Mouse (Mus musculus) ES-Bruce4 (cell line): ENCODE results near the gene Adora2a. TPM values are rescaled to one million over a fixed set of nuclear protein-coding genes. Genes with fewer than 3 reads are reported as not detected.

ENCODE experiments used
- H3K27ac ChIP-seq: 2 replicates; pipeline ENCODE4 v1.5.1; 2012; ENCODE audit warnings: low read length, inconsistent platforms; ENCODE audit not compliant: insufficient read depth
- H3K27me3 ChIP-seq: 2 replicates; pipeline ENCODE4 v1.6.1; 2012; ENCODE audit warnings: mild to moderate bottlenecking, low read length, inconsistent platforms; ENCODE audit not compliant: control insufficient read depth, poor library complexity, insufficient read depth, severe bottlenecking
- H3K36me3 ChIP-seq: 2 replicates; pipeline ENCODE4 v1.6.1; 2012; ENCODE audit warnings: inconsistent platforms, mild to moderate bottlenecking, low read length, moderate library complexity; ENCODE audit not compliant: control insufficient read depth, poor library complexity, insufficient read depth, severe bottlenecking
- H3K4me1 ChIP-seq: one replicate; pipeline ENCODE4 v1.8.1; 2011; ENCODE audit warnings: low read length; ENCODE audit not compliant: control insufficient read depth, insufficient read depth
- H3K4me3 ChIP-seq: 2 replicates; pipeline ENCODE4 v1.5.1; 2011; ENCODE audit warnings: low read depth, mild to moderate bottlenecking, low read length
- H3K9ac ChIP-seq: 2 replicates; pipeline ENCODE4 v1.6.1; 2012; ENCODE audit warnings: low read depth, mild to moderate bottlenecking, inconsistent platforms; ENCODE audit not compliant: poor library complexity, severe bottlenecking
- H3K9me3 ChIP-seq: replicated peaks from 2 replicates; pipeline ENCODE4 v1.6.1; 2012; ENCODE audit warnings: mild to moderate bottlenecking, low read length, inconsistent platforms; ENCODE audit not compliant: control insufficient read depth, poor library complexity, insufficient read depth, severe bottlenecking
- CTCF ChIP-seq: IDR thresholded peaks from one replicate; pipeline ENCODE4 v1.8.1; 2011; ENCODE audit warnings: low read depth, low read length
- EP300 ChIP-seq: IDR thresholded peaks from 2 replicates; pipeline ENCODE4 v1.6.1; 2011; ENCODE audit warnings: low read depth, low read length; ENCODE audit not compliant: insufficient read depth
- POLR2A ChIP-seq: IDR thresholded peaks from one replicate; pipeline ENCODE4 v1.8.1; 2011; ENCODE audit warnings: low read length; ENCODE audit not compliant: insufficient read depth
- polyA plus RNA-seq: library from polyadenylated mRNA; stranded (reverse); fragments of >200 nt; gene quantifications from 2 replicates; pipeline ENCODE4 v1.2.4, GENCODE M21; 2011; ENCODE audit warnings: low read depth; ENCODE audit not compliant: missing spikeins, insufficient read depth, insufficient read length

The Adora2a gene
- 0.22 and 0.43 TPM in 2 replicates for polyA plus RNA-seq

GRCm38 (mm10) chr10:75316872-75316907, at the start of gene Adora2a:
Gene Adora2a, plus strand, starts transcription at chr10:75316877.
- Histone ChIP-seq H3K9ac (peak within 1 kb of the TSS; percentile 44), H3K4me1 (no peaks in the 10 kb centered on the region), H3K4me3 (peak within 1 kb of the TSS; percentile 54), H3K27ac (no peak within 1 kb of the TSS), H3K36me3 (no peaks in the 10 kb centered on the region), H3K9me3 (no peaks in the 10 kb centered on the region), H3K27me3 (peaks cover 8% of the 10 kb centered on the region)
- TF ChIP-seq EP300 (no peak), POLR2A (no peak), CTCF (no peak)

- no peak overlapping the region for H3K9ac ChIP-seq
- no peak overlapping the region for H3K4me3 ChIP-seq
- H3K4me1 ChIP-seq, result peaks cover 3% of the 10 kb centered on the region
- no peaks in the 10 kb centered on the region for H3K9me3 ChIP-seq
- no peak overlapping the region for H3K27ac ChIP-seq
- TF ChIP-seq CTCF (no peak), POLR2A (no peak), EP300 (no peak)
- H3K27me3 ChIP-seq, result no peaks in the 10 kb centered on the region
- H3K36me3 ChIP-seq, result peaks cover 5% of the 10 kb centered on the region; the same call in 1 of the 2 replicates
Observed at GRCm38 (mm10) chr10:75273020-75273419, 43.7 kb upstream of the Adora2a start.

GRCm38 (mm10) chr10:75276427-75277013, 40.2 kb upstream of the Adora2a start:
- Histone ChIP-seq H3K27me3 (no peaks in the 10 kb centered on the region), H3K4me1 (peaks cover 3% of the 10 kb centered on the region), H3K9me3 (no peaks in the 10 kb centered on the region), H3K9ac (no peak overlapping the region), H3K27ac (no peak overlapping the region), H3K4me3 (no peak overlapping the region), H3K36me3 (peaks cover 5% of the 10 kb centered on the region; the same call in 1 of the 2 replicates)
- TF ChIP-seq EP300 (no peak), POLR2A (no peak), CTCF (no peak)

- peaks cover 3% of the 10 kb centered on the region for H3K4me1 ChIP-seq
- TF ChIP-seq POLR2A, result no peak
- H3K27ac ChIP-seq, result no peak overlapping the region
- no peaks in the 10 kb centered on the region for H3K9me3 ChIP-seq
- no peak overlapping the region for H3K4me3 ChIP-seq
- no peaks in the 10 kb centered on the region for H3K27me3 ChIP-seq
- H3K9ac ChIP-seq, result no peak overlapping the region
- H3K36me3 ChIP-seq, result peaks cover 5% of the 10 kb centered on the region; the same call in 1 of the 2 replicates
Observed at GRCm38 (mm10) chr10:75277501-75277900, 39.2 kb upstream of the Adora2a start.

GRCm38 (mm10) chr10:75282648-75283047, 34.0 kb upstream of the Adora2a start:
- no peak overlapping the region for H3K9ac ChIP-seq
- H3K4me3 ChIP-seq, result no peak overlapping the region
- TF ChIP-seq CTCF, result no peak
- no peak for TF ChIP-seq EP300
- TF ChIP-seq POLR2A, result no peak
- peaks cover 5% of the 10 kb centered on the region; the same call in 1 of the 2 replicates for H3K36me3 ChIP-seq
- H3K27ac ChIP-seq, result no peak overlapping the region
- H3K27me3 ChIP-seq, result no peaks in the 10 kb centered on the region
- no peaks in the 10 kb centered on the region; the same call in 1 of the 2 replicates for H3K9me3 ChIP-seq
- H3K4me1 ChIP-seq, result peaks cover 2% of the 10 kb centered on the region

- H3K9ac ChIP-seq, result no peak overlapping the region
Observed at GRCm38 (mm10) chr10:75283821-75284220, 32.9 kb upstream of the Adora2a start.

More at GRCm38 (mm10) chr10:75283821-75284220, 32.9 kb upstream of the Adora2a start:
- Histone ChIP-seq H3K27ac (no peak overlapping the region), H3K4me1 (no peaks in the 10 kb centered on the region), H3K4me3 (no peak overlapping the region), H3K9me3 (no peaks in the 10 kb centered on the region; the same call in 1 of the 2 replicates), H3K36me3 (peaks cover 5% of the 10 kb centered on the region; the same call in 1 of the 2 replicates), H3K27me3 (no peaks in the 10 kb centered on the region)
- no peak for TF ChIP-seq CTCF
- no peak for TF ChIP-seq POLR2A
- TF ChIP-seq EP300, result no peak
